Mouse (Mus musculus) liver, embryonic 11.5 days (tissue): ENCODE data around the gene Ntf3. TPM values are rescaled to one million over a fixed set of nuclear protein-coding genes. Genes with fewer than 3 reads are reported as not detected.

Experiments used
- ATAC-seq: fragments of 200-750 bp; cut with Nextera tagmentation; replicated peaks from 2 replicates; pipeline ENCODE4 v1.8.0; 2017; ENCODE audit warnings: moderate number of reproducible peaks, mild to moderate bottlenecking, moderate TSS enrichment, moderate library complexity; ENCODE audit not compliant: low FRiP score
- DNase-seq: peaks from one replicate; pipeline ENCODE4 v3.0.0-alpha.2; 2017; ENCODE audit warnings: low spot score
- H3K27ac ChIP-seq: fragments of 300-500 bp; sonication (generic); 2 replicates; pipeline ENCODE4 v1.5.1; 2014; ENCODE audit warnings: mild to moderate bottlenecking, low read depth, low read length, control low read depth
- H3K27me3 ChIP-seq: fragments of 300-500 bp; sonication (generic); replicated peaks from 2 replicates; pipeline ENCODE4 v1.6.1; 2014; ENCODE audit warnings: low read length, mixed read lengths; ENCODE audit not compliant: control insufficient read depth, insufficient read depth
- H3K36me3 ChIP-seq: fragments of 300-500 bp; sonication (generic); 2 replicates; pipeline ENCODE4 v1.6.1; 2014; ENCODE audit warnings: mild to moderate bottlenecking, low read length, moderate library complexity, mixed read lengths; ENCODE audit not compliant: control insufficient read depth, insufficient read depth
- H3K4me1 ChIP-seq: fragments of 300-500 bp; sonication (generic); replicated peaks from 2 replicates; pipeline ENCODE4 v1.6.1; 2014; ENCODE audit warnings: low read length, mixed read lengths; ENCODE audit not compliant: control insufficient read depth, insufficient read depth
- H3K4me2 ChIP-seq: fragments of 300-500 bp; sonication (generic); 2 replicates; pipeline ENCODE4 v1.6.1; 2014; ENCODE audit warnings: mild to moderate bottlenecking, control low read depth, moderate library complexity
- H3K4me3 ChIP-seq: fragments of 300-500 bp; sonication (generic); 2 replicates; pipeline ENCODE4 v1.5.1; 2014; ENCODE audit warnings: low read depth, low read length, control low read depth
- H3K9ac ChIP-seq: fragments of 300-500 bp; sonication (generic); 2 replicates; pipeline ENCODE4 v1.6.1; 2014; ENCODE audit warnings: low read depth, low read length, control low read depth
- H3K9me3 ChIP-seq: fragments of 300-500 bp; sonication (generic); 2 replicates; pipeline ENCODE4 v1.6.1; 2016; ENCODE audit warnings: low read length, inconsistent platforms, mixed read lengths; ENCODE audit not compliant: control insufficient read depth
- WGBS: fragments of 180-500 bp; shearing (Covaris S2); extraction: QIAGEN DNeasy Blood & Tissue Kit; methylation state at CpG from one replicate; pipeline ENCODE4 v1.1.7; 2014; 5-methylcytosine and 5-hydroxymethylcytosine counted together
- polyA plus RNA-seq: library from polyadenylated mRNA; unstranded; fragments of >200 nt; fragmentation: Nextera tagmentation; extraction: Ambion mirVana; gene quantifications from 2 replicates; pipeline ENCODE4 v1.2.1, GENCODE M21; 2014

Ntf3 gene
- polyA plus RNA-seq, 1 experiment from 2014 or later: 6.2 TPM

DNA sequence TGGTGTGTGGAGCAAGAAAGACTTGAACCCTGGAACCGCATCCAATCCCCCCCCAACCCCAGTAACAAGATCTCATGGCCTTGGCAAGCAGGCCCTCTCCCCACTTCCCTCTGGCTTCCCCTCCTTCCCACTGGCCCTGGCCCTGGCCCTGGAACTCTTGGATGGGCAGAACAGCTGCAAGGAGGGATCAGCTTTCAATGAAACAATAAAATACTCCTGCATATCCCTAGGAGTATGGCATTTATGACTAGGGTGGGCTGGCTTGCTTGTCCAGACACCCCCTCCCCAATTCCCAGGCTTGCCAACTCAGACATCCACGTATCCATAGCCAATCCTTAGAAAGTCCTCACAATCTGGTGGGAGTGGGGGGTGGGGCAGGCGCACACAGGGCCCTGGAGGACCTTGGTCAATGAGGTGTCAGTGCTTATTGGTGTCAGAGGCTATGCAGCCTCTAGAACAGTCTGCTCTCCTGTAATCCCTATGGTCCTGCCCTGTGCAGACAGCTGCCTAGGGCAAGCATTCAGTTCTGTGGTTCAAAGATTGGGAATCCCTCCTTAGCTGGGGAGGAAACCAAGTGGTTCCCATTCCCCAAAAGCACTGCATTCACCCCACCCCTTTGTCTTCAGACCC is 80.3 kb downstream of the Ntf3 start:
- 62% methylated on average over 3 of the region's 3 CpGs for WGBS

DNA sequence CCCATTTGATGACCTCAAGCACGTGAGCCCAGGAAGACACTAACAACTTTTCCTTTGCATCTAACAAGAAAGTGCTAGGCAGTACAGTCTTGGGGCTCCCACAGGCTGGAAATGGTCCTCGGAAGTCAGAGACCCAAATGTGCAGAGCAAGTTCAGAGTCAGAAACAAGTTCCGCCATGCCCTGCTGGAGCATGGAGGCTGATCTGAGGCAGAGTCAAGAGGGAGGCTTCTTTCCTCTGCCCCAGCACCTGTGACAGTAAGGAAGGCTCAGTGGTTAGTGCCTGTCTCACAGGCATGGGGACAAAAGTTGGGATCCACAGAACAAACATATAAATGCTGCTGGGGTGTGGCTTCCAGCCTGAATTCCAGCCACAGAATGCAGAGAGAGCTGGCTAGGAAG is 86.2 kb downstream of the Ntf3 start:
- H3K4me3 ChIP-seq: no peak overlapping the region
- H3K27ac ChIP-seq: no peak overlapping the region

More for the DNA sequence above, 80.3 kb downstream of the Ntf3 start:
- Histone ChIP-seq H3K9me3 (no peaks in the 10 kb centered on the region), H3K4me1 (no peaks in the 10 kb centered on the region), H3K36me3 (no peaks in the 10 kb centered on the region), H3K4me3 (no peak overlapping the region), H3K27me3 (no peaks in the 10 kb centered on the region), H3K27ac (no peak overlapping the region), H3K9ac (no peak overlapping the region), H3K4me2 (no peak overlapping the region)
- DNase-seq (no peak), ATAC-seq (no peak; the same call in 1 of the 2 replicates)

GRCm38 (mm10) chr6:126057706-126058105 is 109.0 kb downstream of the Ntf3 start:
- WGBS: 70% methylated on average over 3 of the region's 3 CpGs

More for the DNA sequence above, 86.2 kb downstream of the Ntf3 start:
- Histone ChIP-seq H3K4me1 (no peaks in the 10 kb centered on the region), H3K4me2 (no peak overlapping the region), H3K36me3 (no peaks in the 10 kb centered on the region), H3K9ac (no peak overlapping the region), H3K27me3 (no peaks in the 10 kb centered on the region), H3K9me3 (no peaks in the 10 kb centered on the region)
- no peak for DNase-seq
- no peak for ATAC-seq
- WGBS: 83% methylated on average over 3 of the region's 3 CpGs

DNA sequence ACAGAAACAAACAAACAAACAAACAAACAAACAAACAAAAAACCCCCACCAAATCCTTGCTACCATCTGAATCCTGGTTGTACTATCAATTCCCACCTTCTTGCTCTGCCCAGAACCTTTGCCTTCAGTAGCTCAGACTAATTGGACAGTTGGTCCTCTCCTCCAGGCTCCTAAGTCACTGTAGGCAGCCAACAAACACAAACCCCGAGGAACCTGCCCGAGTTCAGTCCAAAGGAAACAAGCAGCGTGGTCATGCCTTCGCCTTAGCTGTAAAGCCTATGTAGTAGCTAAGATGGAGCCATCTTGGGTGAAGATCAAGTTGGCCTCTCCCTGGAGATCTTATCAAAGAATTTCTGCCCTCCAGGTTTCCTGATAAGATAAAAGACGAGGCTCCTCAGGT is 113.6 kb downstream of the Ntf3 start:
- no peak overlapping the region for H3K9ac ChIP-seq
- no peaks in the 10 kb centered on the region for H3K9me3 ChIP-seq
- H3K4me1 ChIP-seq: no peaks in the 10 kb centered on the region
- ATAC-seq: no peak
- no peak overlapping the region for H3K27ac ChIP-seq
- no peaks in the 10 kb centered on the region for H3K27me3 ChIP-seq
- H3K4me2 ChIP-seq: no peak overlapping the region
- DNase-seq: no peak
- 75% methylated on average over 5 of the region's 5 CpGs for WGBS
- H3K4me3 ChIP-seq: no peak overlapping the region
- no peaks in the 10 kb centered on the region for H3K36me3 ChIP-seq

More at GRCm38 (mm10) chr6:126057706-126058105, 109.0 kb downstream of the Ntf3 start:
- H3K9ac ChIP-seq: no peak overlapping the region
- DNase-seq (no peak), ATAC-seq (no peak)
- no peak overlapping the region for H3K27ac ChIP-seq
- H3K27me3 ChIP-seq: no peaks in the 10 kb centered on the region
- H3K36me3 ChIP-seq: no peaks in the 10 kb centered on the region
- no peak overlapping the region for H3K4me2 ChIP-seq
- H3K9me3 ChIP-seq: no peaks in the 10 kb centered on the region
- H3K4me1 ChIP-seq: no peaks in the 10 kb centered on the region
- no peak overlapping the region for H3K4me3 ChIP-seq
